Mouse (Mus musculus): Measurements from ENCODE around the gene Dpep3. TPM values are rescaled to one million over a fixed set of nuclear protein-coding genes. Genes with fewer than 3 reads are reported as not detected.

Dpep3 gene
- total RNA-seq (2023), result not detected

GRCm38 (mm10) chr8:105979325-105979724 is at the start of gene Dpep3:
Dpep3 (minus strand) TSS chr8:105979429.

GRCm38 (mm10) chr8:106011643-106011986 is 32.4 kb upstream of the Dpep3 start, which contains the start of gene Ddx28:
Ddx28 (minus strand) TSS chr8:106011882.

GRCm38 (mm10) chr8:106005875-106006274 is 26.6 kb upstream of the Dpep3 start, which contains the start of gene Dpep2nb:
Dpep2nb (minus strand) TSS chr8:106005975.

GRCm38 (mm10) chr8:105990856-105991387 is 11.7 kb upstream of the Dpep3 start, which contains the start of gene Dus2:
Dus2 (plus strand) TSS chr8:105991337.

GRCm38 (mm10) chr8:105965905-105966341 is 13.3 kb downstream of the Dpep3 start, which contains the start of gene Slc12a4:
Slc12a4 (minus strand) TSS chr8:105966097.

GRCm38 (mm10) chr8:105943321-105943739 is 35.9 kb downstream of the Dpep3 start, which contains the start of gene Lcat:
Lcat (minus strand) TSS chr8:105943382.

GRCm38 (mm10) chr8:105938306-105938669 is 40.9 kb downstream of the Dpep3 start, which contains the start of gene Psmb10:
Psmb10 (minus strand) TSS chr8:105938444.

GRCm38 (mm10) chr8:105933762-105934161 is 45.5 kb downstream of the Dpep3 start, which contains the start of gene Ctrl:
Ctrl (minus strand) TSS chr8:105933862.

Other genes with a start within 250 kb of the Dpep3 start
- 6.0 TPM for gene Gfod2, start 220.8 kb downstream of the Dpep3 start, total RNA-seq (2023)
- 44.5 TPM for gene Ranbp10, start 152.1 kb downstream of the Dpep3 start, total RNA-seq (2023)
- gene Tsnaxip1, start 151.7 kb downstream of the Dpep3 start, total RNA-seq (2023), result 0.24 TPM
- gene Cenpt, start 126.2 kb downstream of the Dpep3 start, total RNA-seq (2023), result 18.6 TPM
- gene Thap11, start 124.3 kb downstream of the Dpep3 start, total RNA-seq (2023), result 18.5 TPM
- gene Nutf2, start 118.8 kb downstream of the Dpep3 start, total RNA-seq (2023), result 18.0 TPM
- gene Edc4, start 98.5 kb downstream of the Dpep3 start, total RNA-seq (2023), result 87.4 TPM
- gene Nrn1l, start 85.9 kb downstream of the Dpep3 start, total RNA-seq (2023), result not detected
- 23.3 TPM for gene Pskh1, start 79.0 kb downstream of the Dpep3 start, total RNA-seq (2023)
- 6.9 TPM for gene Ctrl, start 45.6 kb downstream of the Dpep3 start, total RNA-seq (2023)
- 138 TPM for gene Psmb10, start 41.0 kb downstream of the Dpep3 start, total RNA-seq (2023)
- gene Lcat, start 36.0 kb downstream of the Dpep3 start, total RNA-seq (2023), result not detected
- gene Slc12a4, start 13.3 kb downstream of the Dpep3 start, total RNA-seq (2023), result 17.1 TPM
- gene Dus2, start 11.9 kb upstream of the Dpep3 start, total RNA-seq (2023), result 17.1 TPM
- not detected for gene Dpep2nb, start 26.5 kb upstream of the Dpep3 start, total RNA-seq (2023)
- gene Ddx28, start 32.5 kb upstream of the Dpep3 start, total RNA-seq (2023), result 6.6 TPM
- gene Nfatc3, start 79.4 kb upstream of the Dpep3 start, total RNA-seq (2023), result 184 TPM
- 0.67 TPM for gene Esrp2, start 157.5 kb upstream of the Dpep3 start, total RNA-seq (2023)
- 3.2 TPM for gene Pla2g15, start 171.0 kb upstream of the Dpep3 start, total RNA-seq (2023)
- gene Slc7a6, start 189.4 kb upstream of the Dpep3 start, total RNA-seq (2023), result 37.9 TPM
- gene Slc7a6os, start 231.5 kb upstream of the Dpep3 start, total RNA-seq (2023), result 58.4 TPM
- 34.3 TPM for gene Prmt7, start 231.5 kb upstream of the Dpep3 start, total RNA-seq (2023)

Data from CD8-positive naive resting alpha-beta T cell, adult 57 days (primary cell).